Mouse (Mus musculus) kidney, postnatal 10 days (tissue): ENCODE data around the gene Hist1h2ac.
"Not testable (repeated sequence)": the region's sequence is repeated elsewhere in the genome, so short reads cannot be mapped to it uniquely, and the experiment has no call there.

Experiments used
- DNase-seq: peaks from one replicate; pipeline ENCODE4 v3.0.0; 2021; ENCODE audit warnings: mixed read lengths

Hist1h2ac gene

DNA sequence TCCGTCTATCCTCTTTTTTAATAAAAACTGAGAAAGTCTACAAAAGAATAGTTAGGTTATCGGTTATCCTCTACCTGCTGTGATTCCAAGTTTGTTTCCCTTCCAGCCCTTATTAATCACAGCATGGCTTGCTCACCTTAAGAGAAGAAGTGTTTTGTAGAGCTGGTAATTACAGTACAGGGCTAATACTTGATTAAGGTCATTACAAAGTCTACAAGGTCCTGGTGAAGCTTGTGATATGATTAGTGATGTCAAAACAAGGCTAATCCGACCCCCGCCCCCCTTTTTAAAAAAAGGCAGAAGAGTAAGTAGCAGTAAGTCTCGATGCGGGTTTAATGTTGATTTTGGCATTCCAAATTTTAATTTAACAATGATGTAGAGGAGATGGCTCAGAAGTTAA is 15.2 kb upstream of the Hist1h2ac start:
- peak; percentile 6 for DNase-seq

DNA sequence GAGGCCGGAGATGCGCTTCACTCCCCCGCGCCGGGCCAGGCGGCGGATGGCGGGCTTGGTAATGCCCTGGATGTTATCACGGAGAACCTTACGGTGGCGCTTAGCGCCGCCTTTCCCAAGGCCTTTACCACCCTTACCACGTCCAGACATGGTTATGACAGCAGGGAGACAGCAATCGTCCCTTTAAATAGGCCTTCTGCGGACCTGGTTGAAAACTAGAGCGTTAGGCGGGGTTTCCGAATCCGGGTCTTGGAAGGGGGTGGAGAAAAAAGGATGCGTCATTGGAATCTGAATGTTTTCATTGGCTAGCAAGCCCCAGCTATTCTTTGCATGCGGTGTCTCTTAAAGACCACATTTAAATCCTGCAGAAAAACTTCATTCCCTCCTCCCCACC is 14.5 kb upstream of the Hist1h2ac start, which contains the start of gene Hist1h4c:
Gene Hist1h4c (minus strand): TSS at position 155 of the 394 bp plus-strand sequence.
- peak; percentile 98 for DNase-seq

DNA sequence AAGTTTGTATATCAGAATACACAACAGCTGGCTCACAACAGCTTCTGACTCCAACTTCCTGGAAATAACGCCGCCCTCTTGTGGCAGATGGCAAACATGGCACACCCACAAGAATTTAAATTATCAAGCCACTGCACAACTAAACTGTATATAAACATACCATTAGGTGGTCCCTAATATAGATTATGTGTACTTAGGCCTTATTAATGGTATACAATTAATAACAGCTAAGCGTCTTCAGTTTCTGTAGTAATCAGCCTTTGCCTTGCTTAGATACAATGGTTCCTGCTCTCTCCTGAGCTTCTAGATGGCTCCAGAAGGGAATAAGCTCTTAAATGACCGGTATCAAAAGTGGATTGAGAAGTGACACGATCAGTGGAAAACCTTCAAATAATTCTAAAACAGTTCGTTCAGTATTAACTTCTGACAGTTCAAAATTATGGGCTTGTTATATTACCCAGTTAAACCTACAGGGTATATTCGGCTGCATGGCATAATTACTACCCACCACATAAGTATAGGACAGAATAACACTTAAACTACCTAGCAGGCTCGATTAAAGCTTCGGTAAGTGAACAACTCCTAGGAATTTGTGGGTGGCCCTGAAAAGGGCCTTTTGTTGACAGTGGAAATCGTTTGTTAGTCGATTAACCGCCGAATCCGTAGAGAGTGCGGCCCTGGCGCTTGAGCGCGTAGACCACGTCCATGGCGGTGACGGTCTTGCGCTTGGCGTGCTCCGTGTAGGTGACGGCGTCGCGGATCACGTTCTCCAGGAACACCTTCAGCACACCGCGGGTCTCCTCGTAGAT is 13.9 kb upstream of the Hist1h2ac start:
- DNase-seq = peak; percentile 76

DNA sequence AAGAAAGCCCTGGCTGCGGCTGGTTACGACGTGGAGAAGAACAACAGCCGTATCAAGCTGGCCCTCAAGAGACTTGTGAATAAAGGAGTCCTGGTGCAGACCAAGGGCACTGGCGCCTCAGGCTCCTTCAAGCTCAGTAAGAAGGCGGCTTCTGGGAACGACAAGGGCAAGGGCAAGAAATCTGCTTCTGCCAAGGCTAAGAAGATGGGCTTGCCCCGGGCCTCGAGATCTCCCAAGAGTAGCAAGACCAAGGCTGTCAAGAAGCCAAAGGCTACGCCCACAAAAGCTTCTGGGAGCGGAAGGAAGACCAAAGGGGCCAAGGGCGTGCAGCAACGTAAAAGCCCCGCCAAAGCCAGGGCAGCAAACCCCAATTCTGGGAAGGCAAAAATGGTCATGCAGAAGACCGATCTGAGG is 12.3 kb upstream of the Hist1h2ac start:
- DNase-seq = peak; percentile 25

DNA sequence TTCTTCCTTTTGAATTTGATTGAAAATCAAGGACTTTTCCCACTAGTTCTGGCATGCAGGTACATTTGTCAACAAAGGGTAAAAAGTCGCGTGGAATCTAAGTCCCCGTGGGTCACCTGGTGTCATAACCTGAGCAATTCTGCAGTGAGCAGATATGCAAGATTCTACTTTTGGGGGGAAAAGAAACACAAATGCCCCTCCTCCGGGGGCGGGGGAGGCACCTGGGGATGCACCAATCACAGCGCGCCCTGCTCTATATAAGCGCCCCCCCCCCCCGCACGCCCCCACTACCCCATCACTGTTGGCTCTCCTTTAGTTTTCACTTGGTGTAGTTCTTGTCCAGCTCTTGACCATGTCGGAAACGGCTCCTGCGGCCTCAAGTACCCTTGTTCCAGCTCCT is 11.8 kb upstream of the Hist1h2ac start, which contains the start of gene Hist1h1t:
Gene Hist1h1t (plus strand): TSS at position 301 of the 400 bp plus-strand sequence.
- DNase-seq = no peak

DNA sequence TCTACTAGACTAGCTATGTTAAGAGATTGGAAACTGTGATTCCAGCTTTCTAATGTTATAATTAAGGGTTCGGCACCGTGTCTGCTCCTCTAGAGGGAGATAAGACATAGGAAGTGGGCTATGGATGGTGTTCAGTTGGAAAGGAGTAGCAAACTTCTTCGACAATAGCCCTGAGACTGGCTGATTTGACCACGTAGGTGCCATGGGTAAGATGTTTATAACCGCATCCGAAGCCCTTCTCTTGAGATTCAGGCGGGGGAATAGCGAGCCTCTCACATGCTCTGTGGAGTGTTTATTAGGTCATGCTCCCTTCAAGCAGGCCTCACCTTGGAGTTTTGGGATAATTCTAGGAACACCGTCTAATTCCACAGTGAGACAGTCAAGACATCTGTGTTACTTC is 11.2 kb upstream of the Hist1h2ac start:
- no peak for DNase-seq

DNA sequence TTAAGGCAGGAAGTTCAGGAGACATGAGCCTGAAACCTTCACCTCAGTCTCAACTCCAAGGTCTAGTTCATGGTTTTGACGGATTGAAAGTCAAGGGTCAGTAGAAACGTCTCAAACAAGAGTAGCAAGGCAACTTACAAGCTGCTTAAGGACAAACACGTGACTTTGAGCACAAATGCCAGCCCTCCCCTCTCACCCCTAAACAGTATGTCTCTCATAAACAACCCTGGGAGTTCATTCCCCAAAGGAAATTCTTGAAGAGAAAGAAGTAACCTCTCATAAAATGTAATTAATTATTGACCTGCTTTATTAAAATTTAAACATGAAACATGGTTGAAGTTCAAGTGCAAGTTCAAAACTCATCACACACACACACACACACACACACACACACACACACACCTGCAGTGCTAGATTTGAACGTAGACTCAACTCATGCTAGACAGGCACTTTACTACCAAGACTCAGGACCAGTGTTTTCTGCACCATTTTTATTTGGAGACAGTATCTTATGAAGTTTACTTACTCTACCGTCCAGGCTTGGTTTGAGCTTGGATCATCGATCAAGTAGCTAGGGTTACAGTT is 10.2 kb upstream of the Hist1h2ac start:
- DNase-seq = peak; percentile 51

DNA sequence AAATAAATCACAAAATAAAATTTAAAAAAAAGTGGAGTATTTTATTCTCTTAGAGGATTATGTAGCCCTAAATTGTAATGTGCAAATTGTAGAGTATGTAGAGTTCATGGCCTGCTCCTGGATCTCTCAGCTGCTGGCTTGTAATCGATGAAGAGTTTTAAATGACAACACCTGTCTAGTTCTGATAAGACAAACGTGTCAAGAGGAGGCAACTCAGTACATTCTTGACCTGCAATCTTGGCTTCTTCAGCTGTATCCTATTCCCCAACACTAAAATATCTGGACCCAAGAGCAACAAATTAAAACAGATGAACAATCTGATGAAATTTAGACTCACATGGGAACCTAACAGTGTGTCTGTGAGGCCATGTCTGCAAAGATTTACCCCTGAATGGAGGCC is 5.7 kb upstream of the Hist1h2ac start:
- DNase-seq = no peak

DNA sequence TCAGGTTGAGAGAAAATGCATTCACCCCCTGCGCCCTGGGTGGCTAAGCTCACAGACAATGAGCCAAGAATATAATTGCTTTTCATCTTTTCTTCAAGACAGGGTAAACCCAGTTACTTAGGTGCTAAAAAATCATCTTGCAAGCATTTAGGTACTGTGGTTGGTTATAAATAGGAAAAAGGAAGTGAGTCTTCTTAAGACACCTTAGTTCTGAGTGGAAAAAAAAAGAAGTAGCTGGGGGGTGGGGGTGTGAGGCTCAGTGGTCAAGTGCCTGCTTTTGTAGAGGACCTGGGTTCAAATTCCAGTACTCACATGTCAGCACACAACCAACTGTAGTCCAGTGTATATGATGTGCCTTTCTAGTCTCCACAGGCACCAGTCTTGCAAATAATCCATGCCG is 5.2 kb upstream of the Hist1h2ac start:
- DNase-seq = no peak

DNA sequence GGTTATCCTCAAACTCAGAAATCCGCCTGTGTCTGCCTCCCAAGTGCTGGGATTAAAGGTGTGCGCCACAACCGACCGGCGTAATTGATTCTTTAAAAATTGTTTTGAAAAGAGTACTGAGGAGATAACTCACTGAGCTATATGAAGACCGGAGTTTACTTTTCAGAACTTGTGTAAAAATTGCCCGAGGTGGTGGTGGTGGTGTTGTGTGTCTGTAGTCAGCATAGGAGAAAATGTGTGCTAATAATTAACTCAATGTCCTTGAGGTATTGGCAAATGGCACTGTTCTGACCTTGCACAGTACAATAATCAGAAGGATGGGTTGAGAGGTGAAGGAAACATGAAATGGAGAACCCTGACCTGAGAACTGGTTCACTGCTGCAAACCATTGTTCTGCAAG is 4.2 kb upstream of the Hist1h2ac start:
- no peak for DNase-seq

DNA sequence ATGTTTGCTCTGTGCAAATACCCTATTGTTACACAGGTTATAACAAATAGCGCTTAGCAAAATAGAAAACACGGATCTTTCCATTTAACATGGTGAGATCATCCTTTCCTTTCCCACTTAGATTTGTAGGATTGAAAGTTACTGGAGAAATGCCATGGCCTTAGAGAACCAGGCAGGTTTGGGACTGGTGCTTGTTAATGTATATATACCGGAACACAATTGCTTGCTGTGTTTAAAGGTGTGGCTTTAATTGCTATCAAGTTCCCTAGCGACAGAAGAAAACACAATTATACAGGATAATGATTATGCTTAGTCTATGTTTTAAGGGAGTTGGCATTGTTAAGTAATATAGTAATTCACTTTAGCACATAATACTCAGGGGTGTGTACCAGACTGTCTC is 3.4 kb upstream of the Hist1h2ac start:
- DNase-seq = no peak

DNA sequence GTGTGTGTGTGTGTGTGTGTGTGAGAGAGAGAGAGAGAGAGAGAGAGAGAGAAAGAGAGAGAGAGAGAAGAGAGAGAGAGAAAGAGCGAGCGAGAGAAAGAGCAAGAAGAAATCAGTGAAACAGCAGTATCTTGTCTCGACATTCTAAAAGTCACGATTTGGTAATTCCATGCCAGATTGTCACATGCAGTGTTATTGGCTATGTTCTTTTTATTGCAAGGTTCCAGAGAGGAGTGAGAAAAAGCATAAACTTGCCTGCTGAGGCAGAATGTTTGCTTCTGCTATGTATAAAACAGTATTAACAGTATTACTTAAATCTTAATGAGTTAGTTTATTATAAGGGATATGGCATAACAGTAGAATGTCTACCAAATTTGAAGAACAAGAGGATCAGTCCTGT is 2.2 kb upstream of the Hist1h2ac start:
- no peak for DNase-seq

DNA sequence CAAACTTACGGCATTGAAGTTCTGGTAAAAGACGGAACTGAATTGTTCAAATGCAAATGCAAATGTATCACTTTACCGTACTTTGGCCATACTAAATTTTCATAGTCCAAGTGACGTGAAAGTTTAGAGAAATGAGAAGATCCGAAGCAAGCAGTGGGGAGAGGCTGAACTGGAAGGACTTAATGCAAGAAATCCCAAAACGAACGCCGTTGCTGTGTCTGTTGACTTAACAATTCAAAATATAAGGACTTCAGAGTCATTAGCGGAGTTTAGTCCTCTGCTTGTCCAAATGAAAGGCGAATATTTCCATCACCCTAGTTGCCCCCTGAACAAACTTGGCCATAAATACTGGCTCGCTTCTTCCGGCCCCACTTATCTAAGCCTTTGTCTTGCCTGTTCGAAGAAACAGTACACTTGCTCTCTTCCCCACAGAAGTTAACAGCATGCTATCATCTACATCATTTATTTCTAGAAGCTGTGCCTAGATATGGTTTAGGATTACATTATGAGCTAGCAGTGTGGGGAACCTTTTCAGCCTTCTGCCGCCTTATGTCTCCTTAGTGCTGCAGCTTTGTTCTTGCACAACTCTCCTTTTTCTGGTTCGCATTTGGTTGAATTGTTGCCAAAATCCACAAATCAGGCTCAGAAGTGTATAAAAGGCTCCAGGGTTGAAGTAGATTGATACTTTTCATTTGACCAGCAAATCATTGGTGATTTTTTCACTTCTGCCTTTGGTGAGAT is 1.5 kb upstream of the Hist1h2ac start:
- DNase-seq = peak; percentile 30

DNA sequence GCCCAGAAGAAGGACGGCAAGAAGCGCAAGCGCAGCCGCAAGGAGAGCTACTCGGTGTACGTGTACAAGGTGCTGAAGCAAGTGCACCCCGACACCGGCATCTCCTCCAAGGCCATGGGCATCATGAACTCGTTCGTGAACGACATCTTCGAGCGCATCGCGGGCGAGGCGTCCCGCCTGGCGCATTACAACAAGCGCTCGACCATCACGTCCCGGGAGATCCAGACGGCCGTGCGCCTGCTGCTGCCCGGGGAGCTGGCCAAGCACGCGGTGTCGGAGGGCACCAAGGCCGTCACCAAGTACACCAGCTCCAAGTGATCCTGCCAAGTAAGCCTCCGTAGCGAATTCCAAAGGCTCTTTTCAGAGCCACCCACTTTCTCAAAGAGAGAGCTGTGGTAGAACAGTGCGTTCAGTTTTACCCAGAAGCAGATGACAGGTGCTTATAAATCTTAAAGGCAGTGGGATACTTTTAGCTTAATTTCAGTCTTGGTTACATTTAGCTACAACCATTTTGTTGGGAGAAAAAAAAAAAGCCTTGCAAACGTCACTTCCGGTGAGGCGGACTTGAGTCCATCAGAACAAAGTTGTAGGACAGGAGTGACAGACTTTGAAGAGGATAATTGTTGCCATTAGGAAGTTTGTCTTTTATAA is 672 bp upstream of the Hist1h2ac start:
- peak; percentile 71 for DNase-seq

DNA sequence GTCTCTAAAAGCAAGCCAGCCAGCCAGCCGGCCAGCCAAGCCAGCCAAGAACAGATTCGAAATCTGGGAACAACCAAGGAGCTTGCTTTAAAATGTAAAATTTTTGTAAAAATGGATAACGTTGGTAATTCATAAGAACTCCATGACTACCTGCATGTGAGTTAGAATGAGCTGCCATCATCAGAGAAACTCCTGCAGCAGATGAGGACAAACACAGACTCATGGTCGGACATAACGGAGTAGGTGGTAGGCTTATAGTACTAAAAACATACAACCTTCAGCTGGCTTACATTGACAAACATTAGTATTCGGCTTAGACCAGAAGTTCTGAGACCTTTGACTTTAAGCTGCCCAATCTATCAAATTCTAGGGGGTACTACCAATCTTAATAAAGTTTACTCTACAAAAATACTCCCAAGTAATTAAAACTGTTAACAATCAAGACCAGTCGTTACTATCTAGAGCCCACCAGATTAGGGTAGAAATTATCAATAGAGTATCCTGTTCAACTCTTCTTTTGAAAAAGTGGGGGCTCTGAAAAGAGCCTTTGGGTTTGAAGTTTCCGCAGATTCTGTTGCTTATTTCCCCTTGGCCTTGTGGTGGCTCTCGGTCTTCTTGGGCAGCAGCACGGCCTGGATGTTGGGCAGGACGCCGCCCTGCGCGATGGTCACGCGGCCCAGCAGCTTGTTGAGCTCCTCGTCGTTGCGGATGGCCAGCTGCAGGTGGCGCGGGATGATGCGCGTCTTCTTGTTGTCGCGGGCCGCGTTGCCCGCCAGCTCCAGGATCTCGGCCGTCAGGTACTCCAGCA is 597 bp downstream of the Hist1h2ac start:
- not testable (repeated sequence) for DNase-seq

DNA sequence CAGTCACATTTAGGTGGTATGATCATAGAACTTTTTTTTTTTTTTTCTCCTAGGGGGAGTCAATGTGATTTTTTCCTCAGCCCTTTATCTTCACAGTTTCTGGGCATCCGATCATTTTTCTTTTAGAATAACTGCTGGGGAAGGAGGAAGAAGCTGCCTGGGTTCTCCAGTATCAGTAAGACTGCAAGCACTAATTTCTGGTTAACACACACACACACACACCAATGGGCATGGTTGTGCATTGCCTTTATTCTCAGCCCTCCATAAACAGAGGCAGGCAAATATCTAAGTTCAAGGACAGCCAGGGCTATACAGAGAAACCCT is 1.2 kb downstream of the Hist1h2ac start:
- no peak for DNase-seq

DNA sequence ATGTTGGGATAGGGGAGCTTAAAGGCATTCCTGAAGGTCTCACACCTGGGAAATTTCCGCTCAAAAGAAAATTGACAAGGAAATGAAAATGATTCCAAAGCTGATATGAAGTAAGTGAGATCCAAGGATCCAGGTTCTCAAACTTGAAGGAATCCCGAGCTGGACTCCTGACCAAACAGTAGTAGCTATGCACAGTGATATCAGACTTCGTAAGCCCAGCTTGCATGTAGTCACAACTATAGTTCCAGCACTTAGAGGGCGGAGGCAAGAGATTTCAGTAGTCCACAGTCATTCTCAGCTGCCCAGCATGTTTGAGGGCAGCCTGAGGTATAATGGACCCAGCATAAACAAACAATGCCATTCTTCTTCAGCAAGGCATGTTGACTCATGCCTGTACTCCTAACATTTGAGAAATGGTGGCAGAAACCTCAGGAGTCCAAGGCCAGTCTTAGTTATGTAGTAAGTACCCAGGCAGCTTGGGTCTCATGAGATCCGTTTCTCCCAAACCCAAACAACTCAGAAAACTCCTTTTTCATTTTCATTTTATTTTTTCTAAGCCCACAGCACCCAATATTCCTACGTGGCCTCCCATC is 1.7 kb downstream of the Hist1h2ac start:
- DNase-seq = no peak

DNA sequence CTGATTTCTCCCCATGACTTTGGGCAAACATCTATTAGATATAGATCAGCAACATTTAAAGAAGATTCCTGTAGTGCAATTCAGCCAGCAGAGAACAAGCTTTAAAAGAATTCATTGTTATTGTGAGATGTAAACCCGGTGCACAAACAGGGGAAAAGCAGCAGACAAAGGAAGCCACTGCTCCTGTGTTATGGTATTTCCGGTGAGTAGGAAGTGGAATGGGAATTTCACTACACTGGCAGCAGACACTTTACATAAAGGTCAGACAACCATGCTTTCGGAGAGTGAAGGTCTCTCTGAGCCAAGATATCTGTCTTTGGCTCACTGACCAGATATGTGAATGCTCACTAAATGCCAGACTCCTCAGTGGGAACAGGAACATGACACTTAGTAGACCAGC is 21.2 kb downstream of the Hist1h2ac start:
- DNase-seq = no peak

DNA sequence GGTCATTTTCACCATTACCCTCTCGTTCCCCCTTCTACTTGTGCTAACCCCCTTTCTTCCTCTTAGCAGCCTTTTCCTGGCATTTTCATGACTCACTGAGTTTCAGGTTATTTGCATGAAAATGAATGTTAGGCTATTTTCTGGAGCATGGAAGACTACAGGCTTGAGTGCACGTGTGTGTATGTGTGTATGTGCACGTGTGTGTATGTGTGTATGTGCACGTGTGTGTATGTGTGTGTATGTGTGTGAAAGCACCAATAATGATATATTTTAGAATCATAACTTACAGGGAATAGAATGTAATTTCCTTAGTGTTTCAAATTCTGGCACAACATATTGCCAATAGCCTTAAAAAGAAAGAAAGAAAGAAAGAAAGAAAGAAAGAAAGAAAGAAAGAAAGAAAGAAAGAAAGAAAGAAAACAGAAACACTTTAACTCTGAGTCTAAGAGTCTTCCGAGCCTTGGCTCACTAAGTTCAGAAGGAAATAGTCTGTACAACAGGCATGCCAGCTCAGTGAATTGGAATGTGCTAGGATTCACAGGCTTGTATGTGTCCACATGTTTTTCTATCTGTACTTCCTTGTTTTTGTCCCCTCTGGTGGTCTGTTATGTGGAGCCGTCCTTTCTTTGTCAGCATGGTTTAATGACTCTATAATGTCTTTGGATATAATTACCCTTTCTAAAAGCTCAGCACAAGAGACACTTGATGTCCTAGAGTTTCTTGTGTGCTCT is 23.9 kb downstream of the Hist1h2ac start:
- DNase-seq = no peak
